Mouse (Mus musculus): ENCODE measurements around the gene Pigl.

The Pigl gene

DNA sequence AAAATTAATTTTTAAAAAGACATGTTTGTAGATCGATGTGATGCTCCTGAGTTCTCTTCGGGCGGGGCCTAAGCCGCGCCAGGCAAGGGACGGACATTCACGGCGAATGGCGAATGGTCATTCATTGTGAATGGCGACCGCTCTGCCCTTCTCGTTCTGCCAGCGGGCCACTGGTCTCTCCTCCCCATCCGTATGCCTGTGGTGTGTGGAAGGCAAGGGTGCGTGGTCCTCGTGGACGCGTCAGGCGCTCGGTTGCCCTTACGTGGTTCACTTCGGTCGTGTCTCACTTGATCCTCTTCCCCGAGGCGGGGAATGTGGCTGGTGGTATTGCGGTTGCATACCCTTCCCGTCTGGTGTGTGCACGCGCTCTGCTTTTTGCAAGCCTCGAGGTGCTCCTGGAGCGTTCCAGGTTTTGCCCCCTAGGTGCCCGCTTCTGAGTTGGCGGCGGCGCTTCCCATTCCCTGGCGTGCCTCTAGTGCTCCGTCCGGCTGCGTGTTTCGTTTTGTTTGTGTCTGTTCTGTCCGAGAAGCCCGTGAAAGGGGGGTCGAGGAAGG lies 102.3 kb downstream of the Pigl start:
- DNase-seq, result peak in 1 of 2 experiments; percentile 29

DNA sequence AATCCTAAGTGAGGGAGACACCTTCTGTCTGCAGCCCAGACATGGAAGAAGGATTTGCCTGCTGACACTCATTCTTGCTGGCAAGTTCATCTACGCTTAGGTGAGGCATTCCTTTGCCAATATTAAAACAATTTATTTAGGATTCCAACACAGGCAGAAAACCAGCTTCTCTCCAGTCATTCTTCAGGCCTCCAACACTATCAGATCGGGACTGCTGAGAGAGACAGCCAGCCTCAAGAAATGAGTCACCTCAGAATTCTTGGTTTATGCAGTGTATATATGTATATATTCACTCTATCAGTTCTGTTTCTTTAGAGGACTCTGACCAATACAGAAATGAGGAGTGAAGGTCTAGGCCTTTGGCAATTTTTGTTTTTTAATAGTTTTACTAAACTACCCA lies 105.3 kb downstream of the Pigl start:
- DNase-seq, result no peak
